Mouse (Mus musculus) heart, postnatal 4 days (tissue): ENCODE data around the gene Mov10. TPM values are rescaled to one million over a fixed set of nuclear protein-coding genes. Genes with fewer than 3 reads are reported as not detected.
"Not testable (repeated sequence)": the region's sequence is repeated elsewhere in the genome, so short reads cannot be mapped to it uniquely, and the experiment has no call there.

ENCODE experiments used
- DNase-seq: peaks from one replicate; pipeline ENCODE4 v3.0.0; 2021
- total RNA-seq, 2 experiments: library from RNA; stranded (reverse); gene quantifications; 2 replicates each; pipeline ENCODE4 v1.2.3; 2021

Mov10 gene
- total RNA-seq, 2 experiments from 2014 or later = 17.1 to 17.2 TPM

DNA sequence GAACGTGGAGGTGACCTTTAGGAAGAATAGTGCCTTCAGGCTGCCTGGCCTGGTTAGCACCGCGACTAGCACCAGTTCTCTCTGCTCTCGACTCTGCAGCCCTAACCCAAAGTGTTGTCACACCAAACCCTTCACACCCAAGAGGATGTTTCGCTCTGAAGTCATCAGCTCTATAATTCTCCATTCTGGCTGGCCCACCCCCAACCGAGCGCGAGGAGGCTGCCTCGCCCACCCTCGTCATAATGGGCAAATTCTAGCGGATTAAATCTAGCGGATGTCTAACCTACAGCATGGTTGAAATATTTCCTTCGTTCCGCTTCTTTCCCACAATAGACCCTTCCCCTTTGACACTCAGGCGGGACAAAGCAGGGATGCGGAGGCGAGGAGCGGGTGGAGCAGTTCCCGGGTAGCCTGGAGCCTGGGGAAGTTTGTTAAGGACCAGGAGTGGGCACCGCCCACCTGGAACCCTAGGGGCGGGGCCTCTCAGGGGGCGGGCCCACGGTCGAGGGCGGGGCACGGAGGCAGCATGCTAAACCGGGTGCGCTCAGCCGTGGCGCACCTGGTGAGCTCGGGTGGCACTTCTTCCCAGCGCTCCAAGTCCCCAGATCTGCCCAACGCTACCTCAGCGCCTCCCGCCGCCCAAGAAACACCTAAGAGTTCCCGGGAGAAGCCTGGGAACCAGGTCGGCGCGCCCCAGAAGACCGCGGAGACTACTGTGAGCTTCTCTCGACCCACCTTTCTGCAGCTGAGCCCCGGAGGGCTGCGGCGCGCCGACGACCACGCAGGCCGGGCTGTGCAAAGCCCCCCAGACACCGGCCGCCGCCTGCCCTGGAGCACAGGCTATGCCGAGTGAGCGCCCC lies 37.6 kb downstream of the Mov10 start, which contains the start of gene Ppm1j:
Gene Ppm1j, plus strand, starts transcription at position 496 of the 860 bp plus-strand sequence.
- peak; percentile 90 for DNase-seq

DNA sequence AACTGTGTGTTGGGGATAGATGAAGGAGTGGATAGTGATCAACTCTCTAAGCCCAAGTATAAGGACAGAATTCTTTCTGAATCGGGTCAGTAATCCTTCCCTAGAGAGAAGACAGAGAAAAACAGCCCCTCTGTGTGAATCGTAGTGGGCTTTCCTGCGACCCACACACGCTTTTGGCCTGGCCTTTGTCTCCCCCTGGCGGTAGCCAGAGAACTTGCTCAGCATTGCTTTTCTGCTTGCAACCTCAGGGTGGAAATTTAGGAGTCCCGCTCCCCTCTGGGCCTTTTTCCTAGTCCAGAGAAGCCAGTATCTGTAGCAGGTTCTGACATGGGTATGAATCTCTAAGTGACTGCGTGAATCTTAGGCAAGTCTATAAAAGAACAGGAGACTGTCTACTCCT lies 38.4 kb downstream of the Mov10 start:
- DNase-seq = peak; percentile 83

DNA sequence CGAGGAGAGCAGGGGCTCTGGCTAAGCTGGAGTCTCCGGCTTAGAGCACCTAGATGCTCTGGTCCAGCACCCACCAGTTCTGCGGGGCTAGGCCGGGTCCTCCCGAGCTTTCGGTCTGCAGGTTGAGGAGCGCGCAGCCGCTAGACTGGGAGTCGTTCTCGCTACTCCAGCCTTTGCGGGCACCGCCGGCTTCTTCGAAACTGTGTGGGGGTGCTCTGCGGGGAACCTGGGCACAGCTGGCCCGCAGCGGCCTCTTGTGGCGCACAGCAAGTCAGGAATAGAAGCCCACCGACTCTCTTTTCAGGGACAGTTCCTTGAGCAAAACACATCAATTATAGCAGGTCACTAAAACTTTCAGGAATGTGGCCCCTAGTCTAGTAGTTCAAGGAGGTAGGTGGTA lies 41.0 kb downstream of the Mov10 start:
- DNase-seq = peak; percentile 62

DNA sequence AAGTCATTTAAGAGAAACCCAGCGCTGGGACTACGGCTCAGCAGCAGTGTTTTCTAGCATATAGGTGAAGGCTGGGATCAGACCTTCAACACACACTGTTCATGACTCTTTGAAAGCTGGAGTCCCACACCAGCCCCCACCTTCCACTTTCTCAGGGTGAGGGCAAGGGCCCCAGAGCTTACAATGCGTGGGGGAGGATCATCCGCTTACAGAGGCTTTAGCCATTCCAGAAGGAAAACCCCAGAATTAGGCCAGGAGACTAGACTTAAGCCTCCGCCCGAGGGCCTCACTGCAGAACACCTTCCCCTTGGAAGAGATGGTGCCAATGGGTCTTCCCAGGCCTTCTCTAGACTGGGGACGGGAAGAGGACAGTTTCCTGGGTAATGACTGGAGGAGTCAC lies 45.1 kb downstream of the Mov10 start:
- no peak for DNase-seq

DNA sequence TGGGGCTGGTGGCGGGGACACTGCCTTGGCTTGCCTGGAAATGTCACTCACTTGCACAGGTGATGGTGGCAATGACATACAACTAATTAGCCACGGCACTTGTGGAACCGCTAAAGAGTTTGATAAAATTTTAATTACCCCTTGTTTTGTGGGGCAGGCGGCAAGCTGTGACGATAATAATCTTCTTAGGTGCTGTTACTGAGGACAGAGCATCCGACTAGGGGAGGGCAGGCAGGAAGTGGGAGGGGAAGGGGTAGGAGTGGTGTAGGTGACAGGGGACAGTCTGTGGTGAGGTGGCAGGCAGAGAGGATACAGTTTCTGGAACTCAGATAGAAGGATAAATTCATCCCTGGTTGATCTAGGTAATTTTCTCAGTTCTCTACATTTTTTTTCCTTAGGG lies 46.9 kb downstream of the Mov10 start:
- DNase-seq = no peak

DNA sequence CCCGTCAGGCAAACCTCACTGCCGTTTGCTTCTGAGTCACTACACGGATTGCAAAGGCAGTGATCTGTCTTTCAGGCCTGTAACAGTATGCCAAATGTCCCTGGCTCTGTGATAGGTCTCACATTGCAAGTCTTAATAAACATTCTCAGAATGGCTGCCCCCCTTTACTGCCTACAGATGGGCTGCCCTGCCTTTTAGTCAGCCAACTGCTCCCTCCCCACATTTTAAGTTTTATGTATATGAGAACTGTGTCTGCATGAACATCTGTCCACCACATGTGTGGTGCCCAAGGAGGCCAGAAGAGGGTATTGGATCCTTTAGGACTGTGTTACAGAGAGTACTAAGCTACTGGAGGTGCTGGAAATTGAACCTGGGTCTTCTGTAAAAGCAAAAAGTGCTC lies 47.4 kb downstream of the Mov10 start:
- no peak for DNase-seq

DNA sequence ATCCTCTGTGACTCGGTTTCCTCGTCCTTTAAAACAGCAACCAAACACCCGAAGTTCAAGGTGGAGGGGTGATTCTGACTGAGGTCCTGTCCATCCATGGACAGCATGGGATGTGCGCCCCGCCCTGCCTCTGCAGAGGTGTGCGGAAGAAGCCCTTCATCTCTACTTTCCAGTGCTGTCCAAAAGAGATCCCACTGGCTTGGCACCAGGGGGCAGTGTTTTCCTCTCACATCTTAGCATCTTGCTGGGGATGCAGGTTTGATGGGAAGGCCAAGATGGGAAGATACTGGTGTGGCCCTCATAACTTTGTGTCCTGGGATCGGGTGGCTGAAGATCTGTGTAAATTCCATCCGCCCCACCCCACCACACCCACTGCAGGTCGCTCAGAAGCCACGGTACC lies 48.3 kb downstream of the Mov10 start:
- DNase-seq = peak; percentile 67

DNA sequence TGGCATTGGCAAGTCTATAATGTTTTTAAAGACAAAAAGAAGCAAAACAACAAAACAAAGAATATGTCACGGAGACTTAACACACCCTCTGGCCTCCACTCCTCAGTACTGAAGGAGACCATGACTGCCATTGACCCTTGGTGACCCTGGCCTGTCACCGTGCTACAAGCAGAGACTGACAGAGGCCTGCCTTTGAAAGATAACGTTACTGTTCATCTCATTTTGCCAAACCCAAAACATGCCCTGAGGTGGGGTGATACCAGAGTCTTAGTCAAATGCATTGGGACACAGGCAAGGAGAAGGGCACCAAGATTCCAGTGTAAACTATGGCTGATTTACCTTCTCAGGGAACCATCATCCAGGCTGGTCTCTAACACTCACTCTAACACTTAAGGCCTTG lies 49.2 kb downstream of the Mov10 start:
- no peak for DNase-seq

DNA sequence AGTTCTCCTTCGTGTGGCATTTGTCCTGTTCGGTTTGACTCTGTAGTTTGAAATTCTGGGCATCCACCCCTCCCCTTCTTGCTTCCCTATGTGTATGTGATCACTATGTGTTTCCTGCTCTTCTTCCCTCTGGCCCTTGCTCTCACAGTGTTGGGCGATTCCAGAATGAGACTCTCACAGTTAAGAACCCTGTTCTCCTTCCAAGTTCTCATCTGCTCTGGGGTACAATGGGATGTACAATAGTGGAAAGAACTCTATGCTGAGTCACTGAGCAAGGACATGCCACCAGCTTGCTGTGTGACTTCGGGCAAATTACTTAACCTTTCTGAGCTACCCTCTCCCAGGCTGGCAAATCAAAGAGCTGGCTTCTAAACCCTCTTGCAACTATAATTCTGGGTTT lies 50.6 kb downstream of the Mov10 start:
- DNase-seq = no peak

DNA sequence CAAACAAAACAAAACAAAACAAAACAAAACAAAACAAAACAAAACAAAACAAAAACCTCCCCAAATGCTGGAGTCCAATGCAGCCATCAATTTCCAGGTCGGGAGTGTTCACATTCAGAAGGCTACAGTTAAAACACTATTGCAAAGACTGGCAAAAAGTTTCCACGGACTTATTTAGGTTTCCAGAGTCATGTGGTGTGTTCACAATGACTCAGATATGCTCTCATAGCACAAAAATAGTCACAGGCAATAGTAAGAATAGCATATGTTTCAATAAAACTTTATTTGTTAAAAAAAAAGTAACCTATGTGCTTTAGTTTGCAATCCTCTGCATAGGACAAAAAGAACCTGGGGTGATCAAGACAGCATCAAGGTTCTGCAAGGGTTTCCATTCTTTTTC lies 51.2 kb downstream of the Mov10 start:
- no peak for DNase-seq

DNA sequence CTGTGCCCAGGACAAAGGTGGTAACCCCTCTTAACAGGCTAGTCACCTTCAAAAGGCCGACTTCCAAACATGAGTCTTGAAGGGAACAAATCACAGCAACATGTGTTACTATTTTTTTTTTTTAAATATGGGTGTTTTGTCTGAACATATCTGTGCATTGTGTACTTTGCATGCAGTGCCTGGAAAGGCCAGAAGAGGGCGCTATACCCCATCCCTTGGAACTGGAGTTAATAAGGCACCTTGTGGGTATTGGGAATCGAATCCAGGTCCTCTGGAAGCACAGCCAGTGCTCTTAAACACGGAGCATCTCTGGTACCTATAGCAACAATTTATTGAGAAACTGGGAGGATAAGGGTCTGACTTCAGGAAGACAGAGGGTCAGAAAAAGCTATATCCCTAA lies 53.3 kb downstream of the Mov10 start:
- DNase-seq = no peak

DNA sequence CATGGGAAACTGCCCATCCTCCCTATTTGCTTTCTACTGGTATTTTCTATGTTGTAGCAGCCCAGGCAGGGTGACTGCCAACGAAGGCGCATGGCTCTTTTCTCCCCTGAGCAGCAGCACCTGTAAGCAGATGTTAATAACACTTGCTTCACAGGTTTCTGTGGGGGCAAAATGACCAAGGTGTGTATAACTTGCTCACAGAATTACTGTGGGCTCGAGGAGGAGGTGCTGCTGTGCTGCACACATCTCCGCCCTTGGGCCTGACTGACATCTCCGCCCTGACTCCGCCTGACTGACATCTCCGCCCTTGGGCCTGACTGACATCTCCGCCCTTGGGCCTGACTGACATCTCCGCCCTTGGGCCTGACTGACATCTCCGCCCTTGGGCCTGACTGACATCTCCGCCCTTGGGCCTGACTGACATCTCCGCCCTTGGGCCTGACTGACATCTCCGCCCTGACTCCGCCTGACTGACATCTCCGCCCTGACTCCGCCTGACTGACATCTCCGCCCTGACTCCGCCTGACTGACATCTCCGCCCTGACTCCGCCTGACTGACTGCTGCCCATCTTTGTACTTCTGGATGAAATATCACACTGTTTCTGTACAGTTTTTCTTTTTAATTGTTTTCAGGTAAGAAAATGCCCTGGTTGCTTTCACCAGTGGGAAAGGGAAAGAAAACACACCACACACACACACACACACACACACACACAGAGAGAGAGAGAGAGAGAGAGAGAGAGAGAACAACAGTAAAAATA lies 56.1 kb downstream of the Mov10 start:
- DNase-seq = not testable (repeated sequence)

DNA sequence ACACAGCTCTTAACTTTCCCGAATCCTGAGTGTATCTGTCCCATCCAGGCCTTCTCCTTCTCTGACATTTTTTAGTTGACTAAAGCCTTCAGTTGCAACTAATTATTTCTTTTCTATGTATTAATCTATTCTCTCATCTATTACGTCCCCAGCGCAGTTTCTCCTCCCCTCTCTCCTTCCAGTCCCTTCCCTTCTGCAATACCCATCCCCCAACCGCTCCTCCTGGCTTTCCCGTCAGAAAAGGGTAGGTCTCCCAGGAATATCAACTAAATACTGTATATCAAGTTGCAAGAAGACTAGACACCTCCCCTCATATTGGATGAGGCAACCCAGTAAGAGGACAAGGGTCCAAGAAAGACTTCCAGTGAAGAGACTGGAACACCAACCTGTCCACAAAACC lies 59.5 kb downstream of the Mov10 start:
- no peak for DNase-seq

DNA sequence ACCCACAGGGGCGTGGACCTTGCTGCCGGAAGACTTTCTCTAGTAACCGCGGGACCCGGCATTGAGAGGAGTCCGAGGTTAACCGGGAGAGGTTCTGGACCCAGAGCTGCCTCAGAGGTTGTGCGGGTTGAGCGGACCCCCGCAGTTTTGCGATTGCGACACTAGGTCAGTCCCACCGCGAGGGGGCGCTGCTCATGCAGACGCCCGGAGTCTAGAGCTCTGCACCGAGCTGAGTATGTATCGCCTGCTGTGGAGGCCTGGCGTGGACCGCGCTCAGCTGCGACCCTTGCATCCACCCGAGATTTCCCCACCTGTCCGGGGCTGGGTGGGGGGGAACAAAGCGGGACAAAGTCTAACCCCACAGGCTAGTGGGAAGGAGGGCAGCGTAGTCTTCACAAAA lies 60.0 kb downstream of the Mov10 start:
- DNase-seq = peak; percentile 85

DNA sequence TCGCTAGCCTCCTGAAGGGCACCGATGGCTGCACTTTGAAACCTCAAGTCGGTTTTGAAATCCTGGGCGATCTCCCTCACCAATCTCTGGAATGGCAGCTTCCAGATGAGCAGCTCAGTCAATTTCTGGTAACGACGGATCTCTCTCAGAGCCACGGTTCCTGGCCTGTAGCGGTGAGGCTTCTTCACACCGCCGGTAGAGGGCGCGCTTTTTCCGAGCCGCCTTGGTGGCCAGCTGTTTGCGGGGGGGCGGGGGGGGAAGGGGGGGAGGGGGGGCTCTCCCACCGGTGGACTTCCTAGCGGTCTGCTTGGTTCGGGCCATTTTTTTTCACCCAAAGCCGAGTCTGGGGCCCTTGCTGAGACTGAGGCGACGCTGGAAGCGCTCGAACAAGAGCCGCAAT lies 65.5 kb downstream of the Mov10 start:
- peak; percentile 41 for DNase-seq

Other genes starting within 250 kb of the Mov10 start
- 100 to 1,000 TPM; 178 to 191 TPM for gene Slc16a1, start 179.9 kb downstream of the Mov10 start, total RNA-seq
- 10 to 100 TPM; 43.2 to 54.1 TPM for gene Ppm1j, start 37.5 kb downstream of the Mov10 start, total RNA-seq
- 1 to 10 TPM; 2.4 to 3.7 TPM for gene Fam19a3, start 36.7 kb downstream of the Mov10 start, total RNA-seq
- gene Rhoc, start 30.2 kb downstream of the Mov10 start, total RNA-seq = 100 to 1,000 TPM; 280 to 281 TPM
- gene St7l, start 45.4 kb upstream of the Mov10 start, total RNA-seq = 10 to 100 TPM; 21.6 to 22.3 TPM
- 10 to 100 TPM; 85.2 to 91.6 TPM for gene Capza1, start 45.9 kb upstream of the Mov10 start, total RNA-seq
- 1 to 10 TPM; 1.0 to 1.7 TPM for gene Wnt2b, start 143.4 kb upstream of the Mov10 start, total RNA-seq
- gene Cttnbp2nl, start 234.6 kb upstream of the Mov10 start, total RNA-seq = 10 to 100 TPM; 35.3 to 36.3 TPM
- not detected for gene 4930564D02Rik, start 248.3 kb upstream of the Mov10 start, total RNA-seq